Mouse (Mus musculus): ENCODE measurements around the gene Apip. TPM values are rescaled to one million over a fixed set of nuclear protein-coding genes. Genes with fewer than 3 reads are reported as not detected.

The Apip gene
- total and polyA plus RNA-seq, 2 experiments from 2014 or later: 19.8 to 40.6 TPM

GRCm38 (mm10) chr2:103058266-103058665 lies 15.2 kb upstream of the Apip start:
- DNase-seq (ENCODE audit: low spot score) (no peak), ATAC-seq (no peak)
- no peak overlapping the region for H3K4me2 ChIP-seq (ENCODE audit: low read depth, low read length)
- no peaks in the 10 kb centered on the region for H3K36me3 ChIP-seq (ENCODE audit: insufficient read depth, low read length)
- no peak for TF ChIP-seq CTCF (IDR thresholded peaks at IDR 0.05; ENCODE audit: low read depth)
- H3K9ac ChIP-seq (replicated peaks; ENCODE audit: low read length): no peak overlapping the region
- H3K9me3 ChIP-seq (ENCODE audit: low read length): no peaks in the 10 kb centered on the region
- no peak overlapping the region for H3K4me3 ChIP-seq (ENCODE audit: low read length)
- no peaks in the 10 kb centered on the region for H3K4me1 ChIP-seq (ENCODE audit: insufficient read depth, low read length)
- 95% methylated on average over 3 of the region's 3 CpGs for WGBS
- no peaks in the 10 kb centered on the region for H3K27me3 ChIP-seq (ENCODE audit: insufficient read depth, low read length)
- no peak overlapping the region for H3K27ac ChIP-seq

- Histone ChIP-seq H3K4me3 (ENCODE audit: low read length) (no peak overlapping the region), H3K36me3 (ENCODE audit: insufficient read depth, low read length) (no peaks in the 10 kb centered on the region), H3K27me3 (ENCODE audit: insufficient read depth, low read length) (no peaks in the 10 kb centered on the region), H3K9me3 (ENCODE audit: low read length) (no peaks in the 10 kb centered on the region), H3K27ac (no peak overlapping the region), H3K9ac (replicated peaks; ENCODE audit: low read length) (no peak overlapping the region), H3K4me1 (ENCODE audit: insufficient read depth, low read length) (no peaks in the 10 kb centered on the region), H3K4me2 (ENCODE audit: low read depth, low read length) (no peak overlapping the region)
- TF ChIP-seq CTCF (IDR thresholded peaks at IDR 0.05; ENCODE audit: low read depth): peak; percentile 75
- DNase-seq (ENCODE audit: low spot score) (peak; percentile 85), ATAC-seq (peak; percentile 64; the same call in 1 of the 2 replicates)
- whole genome bisulfite sequencing: 34% methylated on average over 3 of the region's 3 CpGs
These were observed 10.6 kb upstream of the Apip start for GRCm38 (mm10) chr2:103062865-103063264.

- no peak for TF ChIP-seq CTCF (IDR thresholded peaks at IDR 0.05; ENCODE audit: low read depth)
- Histone ChIP-seq H3K4me2 (ENCODE audit: low read depth, low read length) (no peak overlapping the region), H3K27me3 (ENCODE audit: insufficient read depth, low read length) (no peaks in the 10 kb centered on the region), H3K4me3 (ENCODE audit: low read length) (no peak overlapping the region), H3K36me3 (ENCODE audit: insufficient read depth, low read length) (no peaks in the 10 kb centered on the region), H3K4me1 (ENCODE audit: insufficient read depth, low read length) (peaks cover 2% of the 10 kb centered on the region), H3K9ac (replicated peaks; ENCODE audit: low read length) (no peak overlapping the region), H3K9me3 (ENCODE audit: low read length) (no peaks in the 10 kb centered on the region), H3K27ac (no peak overlapping the region)
- no peak for ATAC-seq
- 75% methylated on average over 8 of the region's 8 CpGs for WGBS
- DNase-seq (ENCODE audit: low spot score): no peak
These were observed 6.6 kb upstream of the Apip start for GRCm38 (mm10) chr2:103066683-103067551.

GRCm38 (mm10) chr2:103067552-103068207 lies 5.8 kb upstream of the Apip start:
- Histone ChIP-seq H3K27ac (no peak overlapping the region), H3K36me3 (ENCODE audit: insufficient read depth, low read length) (no peaks in the 10 kb centered on the region), H3K4me1 (ENCODE audit: insufficient read depth, low read length) (peaks cover 6% of the 10 kb centered on the region), H3K4me3 (ENCODE audit: low read length) (no peak overlapping the region), H3K4me2 (ENCODE audit: low read depth, low read length) (no peak overlapping the region), H3K27me3 (ENCODE audit: insufficient read depth, low read length) (no peaks in the 10 kb centered on the region), H3K9ac (replicated peaks; ENCODE audit: low read length) (no peak overlapping the region), H3K9me3 (ENCODE audit: low read length) (no peaks in the 10 kb centered on the region)
- TF ChIP-seq CTCF (IDR thresholded peaks at IDR 0.05; ENCODE audit: low read depth): no peak
- DNase-seq (ENCODE audit: low spot score) (no peak), ATAC-seq (no peak)
- 94% methylated on average over 2 of the region's 2 CpGs for WGBS

GRCm38 (mm10) chr2:103068602-103069001 lies 4.9 kb upstream of the Apip start:
- no peak for TF ChIP-seq CTCF (IDR thresholded peaks at IDR 0.05; ENCODE audit: low read depth)
- no peak overlapping the region for H3K4me2 ChIP-seq (ENCODE audit: low read depth, low read length)
- no peaks in the 10 kb centered on the region for H3K36me3 ChIP-seq (ENCODE audit: insufficient read depth, low read length)
- H3K4me3 ChIP-seq (ENCODE audit: low read length): no peak overlapping the region
- H3K9me3 ChIP-seq (ENCODE audit: low read length): no peaks in the 10 kb centered on the region
- no peaks in the 10 kb centered on the region for H3K27me3 ChIP-seq (ENCODE audit: insufficient read depth, low read length)
- H3K27ac ChIP-seq: no peak overlapping the region
- H3K9ac ChIP-seq (replicated peaks; ENCODE audit: low read length): no peak overlapping the region
- DNase-seq (ENCODE audit: low spot score) (no peak), ATAC-seq (no peak)
- WGBS: 95% methylated on average over 1 of the region's 1 CpGs
- H3K4me1 ChIP-seq (ENCODE audit: insufficient read depth, low read length): peaks cover 6% of the 10 kb centered on the region

GRCm38 (mm10) chr2:103069752-103070405 lies 3.6 kb upstream of the Apip start:
- H3K9me3 ChIP-seq (ENCODE audit: low read length): no peaks in the 10 kb centered on the region
- H3K27me3 ChIP-seq (ENCODE audit: insufficient read depth, low read length): no peaks in the 10 kb centered on the region
- H3K36me3 ChIP-seq (ENCODE audit: insufficient read depth, low read length): no peaks in the 10 kb centered on the region
- DNase-seq (ENCODE audit: low spot score) (no peak), ATAC-seq (no peak)
- WGBS: 88% methylated on average over 5 of the region's 5 CpGs
- peaks cover 6% of the 10 kb centered on the region for H3K4me1 ChIP-seq (ENCODE audit: insufficient read depth, low read length)
- no peak for TF ChIP-seq CTCF (IDR thresholded peaks at IDR 0.05; ENCODE audit: low read depth)
- no peak overlapping the region for H3K27ac ChIP-seq
- H3K4me3 ChIP-seq (ENCODE audit: low read length): no peak overlapping the region
- H3K4me2 ChIP-seq (ENCODE audit: low read depth, low read length): no peak overlapping the region
- H3K9ac ChIP-seq (replicated peaks; ENCODE audit: low read length): no peak overlapping the region
